Mouse (Mus musculus) testis, postnatal 10 days (tissue): ENCODE data around the gene Gga3.

Source experiments
- DNase-seq: peaks from one replicate; pipeline ENCODE4 v3.0.0; 2021; ENCODE audit warnings: low spot score

Gene Gga3

GRCm38 (mm10) chr11:115555717-115556116 is 48.1 kb downstream of the Gga3 start:
- no peak for DNase-seq

- DNase-seq, result no peak
Observed at GRCm38 (mm10) chr11:115552783-115553182, 51.1 kb downstream of the Gga3 start.

DNA sequence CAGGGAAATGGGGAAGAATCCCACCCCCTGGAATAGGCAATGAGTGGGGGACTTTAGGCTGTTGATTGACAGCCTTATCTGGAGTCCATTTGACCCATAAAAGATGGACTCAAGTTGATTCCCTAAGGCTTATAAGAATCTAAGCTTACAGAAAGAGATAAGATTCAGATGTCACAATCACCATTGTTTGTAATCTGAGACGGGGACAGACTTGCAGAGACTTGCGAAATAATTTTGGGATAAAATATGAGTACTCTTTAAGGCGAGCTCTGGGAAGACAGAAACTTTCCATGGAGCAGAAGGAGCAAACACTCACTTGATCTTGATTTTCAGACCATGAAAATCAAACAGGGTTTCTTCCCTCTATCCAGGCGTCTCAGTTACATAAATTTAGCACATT is 60.3 kb downstream of the Gga3 start:
- DNase-seq, result no peak

GRCm38 (mm10) chr11:115538045-115538444 is 65.8 kb downstream of the Gga3 start:
- DNase-seq, result no peak

GRCm38 (mm10) chr11:115536856-115537568 is 66.8 kb downstream of the Gga3 start:
- DNase-seq, result peak; percentile 44

DNA sequence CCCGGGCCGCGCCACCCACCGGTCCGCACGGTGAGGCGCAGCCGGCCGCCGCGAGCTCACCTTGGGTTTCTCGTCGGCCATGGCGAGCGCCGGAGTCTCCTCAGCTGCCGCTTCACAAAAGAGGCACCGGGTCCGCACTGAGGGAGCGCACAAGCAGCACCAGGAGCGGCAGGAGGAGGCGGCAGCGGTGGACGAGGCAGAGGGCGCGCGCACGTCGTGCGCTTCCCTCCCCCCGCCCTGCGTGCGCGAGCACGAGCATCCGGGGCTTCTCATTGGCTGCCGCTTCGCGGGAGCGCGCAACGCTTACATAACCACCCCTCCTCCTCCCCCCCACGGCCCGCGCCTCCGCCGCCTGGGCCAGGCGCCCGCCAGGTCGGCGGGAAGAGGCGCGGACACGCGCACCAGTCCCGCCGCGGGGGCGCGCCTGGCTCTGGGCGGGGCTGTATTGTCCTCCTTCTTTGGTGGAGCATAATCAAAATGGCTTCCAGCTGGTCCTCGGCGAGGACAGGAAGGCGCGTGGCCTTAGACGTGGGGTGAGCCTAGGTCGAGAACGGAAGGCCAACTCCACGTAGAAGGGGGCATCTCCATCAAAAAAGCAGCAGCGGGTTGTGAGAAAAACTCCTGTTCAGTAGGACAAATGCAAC is 67.7 kb downstream of the Gga3 start, which contains the start of gene Sumo2:
TSS of gene Sumo2 (minus strand) at position 239 of the 644 bp plus-strand sequence.
- peak; percentile 99 for DNase-seq

DNA sequence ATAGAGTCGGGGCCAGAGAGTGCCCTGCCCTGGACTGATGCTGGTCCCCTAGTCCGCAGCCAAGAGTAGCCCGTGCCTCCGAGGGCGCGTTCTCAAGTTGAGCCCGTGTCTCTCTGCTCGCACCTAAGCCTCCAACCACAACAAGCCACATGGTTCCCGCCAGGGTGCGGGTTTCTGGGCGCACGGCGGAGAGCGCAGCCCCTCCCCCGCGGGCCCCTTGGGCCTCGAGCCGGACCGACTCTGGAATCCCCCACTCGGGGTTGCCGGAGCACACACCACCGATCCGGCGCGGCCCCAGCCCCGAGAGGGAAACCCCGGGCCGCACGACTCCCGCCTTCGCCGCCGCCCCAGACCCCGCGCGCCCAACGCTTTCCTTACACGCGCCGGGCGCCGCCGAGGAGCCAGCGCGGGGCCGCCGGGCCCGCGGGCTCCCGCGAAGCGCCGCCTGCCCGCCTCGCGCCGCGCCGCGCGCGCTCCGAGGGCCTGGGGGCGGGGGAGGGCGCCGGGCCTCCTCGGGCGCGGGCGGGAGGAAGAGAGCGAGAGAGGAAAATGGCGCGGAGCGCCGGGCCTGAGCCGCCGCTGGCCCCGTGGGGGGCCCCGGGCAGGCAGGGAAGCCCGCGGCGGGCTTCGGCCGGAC is 68.3 kb downstream of the Gga3 start:
- DNase-seq, result peak; percentile 82

DNA sequence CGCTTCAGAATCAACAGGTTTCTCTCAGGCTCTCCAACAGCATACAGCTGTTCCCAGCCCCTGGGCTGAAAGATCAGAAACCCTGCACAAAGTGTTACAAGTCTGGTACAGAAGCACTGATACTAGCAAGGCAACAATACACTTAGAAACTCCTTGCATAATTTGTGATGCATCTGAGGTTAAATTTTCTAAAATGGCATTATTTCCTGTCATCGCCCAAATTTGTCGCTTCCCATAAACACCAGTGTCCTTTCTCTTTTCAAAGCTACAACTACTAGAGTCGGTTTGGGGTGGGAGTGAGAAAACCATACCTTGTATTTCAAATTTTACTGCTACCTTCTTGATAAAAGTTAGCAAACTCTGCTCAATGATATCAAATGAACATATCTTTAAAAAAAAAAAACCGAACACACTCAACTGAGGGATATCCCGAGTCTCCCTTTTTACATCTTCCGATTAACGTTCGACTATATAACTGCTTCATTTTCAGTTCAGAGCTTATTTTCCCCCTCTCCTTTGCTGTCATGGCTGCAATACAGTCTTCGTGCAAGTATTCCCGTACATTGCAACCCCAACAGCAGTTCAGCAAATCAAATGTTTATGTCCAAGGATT is 69.0 kb downstream of the Gga3 start:
- DNase-seq, result peak; percentile 41
